Mouse (Mus musculus) frontal cortex, postnatal 14 days (tissue): Measurements from ENCODE around the gene Ccl5.

Experiments used
- DNase-seq, 2 experiments: peaks; one replicate each; pipeline ENCODE4 v3.0.0; 2022; ENCODE audit warnings: low spot score in 2 of 2

The Ccl5 gene

GRCm38 (mm10) chr11:83538705-83539314 lies 8.5 kb upstream of the Ccl5 start:
- DNase-seq = no peak

GRCm38 (mm10) chr11:83536831-83537230 lies 6.5 kb upstream of the Ccl5 start:
- DNase-seq = no peak

GRCm38 (mm10) chr11:83534609-83535423 lies 4.5 kb upstream of the Ccl5 start:
- peak in 1 of 2 experiments; percentile 52 for DNase-seq

GRCm38 (mm10) chr11:83534143-83534542 lies 3.8 kb upstream of the Ccl5 start:
- DNase-seq = no peak

GRCm38 (mm10) chr11:83533192-83533591 lies 2.9 kb upstream of the Ccl5 start:
- DNase-seq = no peak

- DNase-seq = no peak
Measured at GRCm38 (mm10) chr11:83529024-83529423, 1.3 kb downstream of the Ccl5 start.

- DNase-seq = no peak
Measured at GRCm38 (mm10) chr11:83522075-83522474, 8.2 kb downstream of the Ccl5 start, which contains the start of gene Heatr9. Gene Heatr9, minus strand, starts transcription at chr11:83522175.

GRCm38 (mm10) chr11:83518371-83518770 lies 11.9 kb downstream of the Ccl5 start:
- no peak for DNase-seq

- DNase-seq = no peak
Measured at GRCm38 (mm10) chr11:83517153-83517552, 13.2 kb downstream of the Ccl5 start.

- no peak for DNase-seq
Measured at GRCm38 (mm10) chr11:83509521-83509920, 20.8 kb downstream of the Ccl5 start.

- no peak for DNase-seq
Measured at GRCm38 (mm10) chr11:83504308-83504707, 26.0 kb downstream of the Ccl5 start.

- DNase-seq = no peak
Measured at GRCm38 (mm10) chr11:83495571-83495970, 34.7 kb downstream of the Ccl5 start.

- no peak for DNase-seq
Measured at GRCm38 (mm10) chr11:83491488-83491887, 38.8 kb downstream of the Ccl5 start.
